Mouse (Mus musculus): ENCODE results near the gene Plekhg5. TPM values are rescaled to one million over a fixed set of nuclear protein-coding genes. Genes with fewer than 3 reads are reported as not detected.

Plekhg5 gene
- polyA plus RNA-seq, 1 experiment from 2014 or later = 5.1 TPM

DNA sequence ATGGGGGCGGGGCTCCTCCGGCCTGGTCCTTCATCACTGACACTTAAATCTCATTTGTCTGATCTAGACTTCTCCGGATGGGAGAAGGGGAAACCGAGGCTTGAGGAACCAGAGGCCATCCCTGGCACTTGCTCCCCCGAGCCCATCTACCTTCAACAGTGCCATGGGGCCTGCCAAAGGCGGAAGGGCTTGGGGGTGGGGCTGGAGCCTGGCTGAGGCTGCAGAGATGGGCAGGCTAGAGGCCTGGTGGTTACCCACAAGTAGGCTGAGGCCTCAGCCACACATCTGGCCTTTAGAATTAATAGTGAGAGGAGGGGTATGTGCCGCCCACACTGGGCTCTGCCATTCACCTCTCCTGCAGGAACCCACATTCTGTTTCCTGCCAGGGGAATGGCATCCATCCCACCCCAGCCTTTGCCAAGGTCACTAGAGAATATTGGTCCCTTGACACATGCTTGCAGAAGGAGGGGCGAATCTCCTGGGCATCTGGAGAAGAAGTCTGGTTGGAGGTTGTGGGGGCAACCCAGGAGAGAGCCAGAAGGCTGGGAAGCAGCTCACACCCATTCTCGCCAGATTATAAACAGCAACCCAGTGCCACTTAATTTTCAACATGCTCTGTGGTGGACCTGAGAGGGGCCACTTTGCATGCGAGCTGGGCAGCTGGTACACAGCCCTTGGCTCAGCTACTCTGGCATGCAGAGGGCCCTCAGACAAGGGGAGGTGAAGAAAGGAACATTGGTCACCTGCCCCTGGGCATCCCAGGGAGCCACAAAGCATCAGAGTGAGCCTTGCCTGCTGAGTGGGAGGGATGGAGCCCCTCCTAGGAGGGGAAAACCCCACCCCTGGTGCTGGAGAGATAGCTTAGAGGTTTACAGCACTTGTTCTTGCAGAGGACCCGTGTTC lies 1.6 kb upstream of the Plekhg5 start:
- WGBS (ENCODE audit: insufficient replicate concordance) = 42% methylated on average over 11 of the region's 11 CpGs
- Histone ChIP-seq H3K27ac (replicated peaks) (no peak overlapping the region), H3K36me3 (replicated peaks) (no peaks in the 10 kb centered on the region), H3K4me1 (replicated peaks) (peaks cover 26% of the 10 kb centered on the region; the same call in 1 of the 2 replicates), H3K9ac (no peak overlapping the region), H3K4me3 (replicated peaks) (no peak overlapping the region), H3K27me3 (peaks cover 17% of the 10 kb centered on the region), H3K9me3 (replicated peaks) (no peaks in the 10 kb centered on the region), H3K4me2 (no peak overlapping the region)
- no peak for ATAC-seq (ENCODE audit: insufficient read depth)

DNA sequence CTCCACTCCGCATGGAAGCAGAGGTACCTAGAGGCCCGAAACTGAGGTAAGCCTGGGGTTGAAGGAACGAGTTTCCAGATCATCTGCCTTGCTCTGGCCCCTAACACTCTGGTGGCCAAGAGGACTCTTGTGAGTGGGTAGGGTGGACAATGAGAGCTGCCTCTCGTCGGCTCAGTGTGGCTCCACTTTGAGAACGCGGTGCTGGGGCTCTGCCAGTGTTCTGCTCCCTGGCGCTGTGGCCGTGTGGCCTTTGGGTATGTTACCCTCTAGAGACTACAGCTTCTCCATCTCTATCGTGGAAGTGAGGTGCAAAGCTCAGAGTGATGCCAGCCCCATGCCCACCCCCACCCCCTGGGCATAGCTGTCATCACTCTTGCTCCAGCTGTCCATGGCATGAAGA lies 357 bp downstream of the Plekhg5 start:
- Histone ChIP-seq H3K4me1 (replicated peaks) (peaks cover 26% of the 10 kb centered on the region; the same call in 1 of the 2 replicates), H3K27ac (replicated peaks) (no peak overlapping the region), H3K27me3 (peaks cover 17% of the 10 kb centered on the region), H3K9ac (no peak overlapping the region), H3K9me3 (replicated peaks) (no peaks in the 10 kb centered on the region), H3K36me3 (replicated peaks) (no peaks in the 10 kb centered on the region), H3K4me3 (replicated peaks) (no peak overlapping the region), H3K4me2 (no peak overlapping the region)
- no peak for ATAC-seq (ENCODE audit: insufficient read depth)
- WGBS (ENCODE audit: insufficient replicate concordance) = 49% methylated on average over 10 of the region's 10 CpGs

DNA sequence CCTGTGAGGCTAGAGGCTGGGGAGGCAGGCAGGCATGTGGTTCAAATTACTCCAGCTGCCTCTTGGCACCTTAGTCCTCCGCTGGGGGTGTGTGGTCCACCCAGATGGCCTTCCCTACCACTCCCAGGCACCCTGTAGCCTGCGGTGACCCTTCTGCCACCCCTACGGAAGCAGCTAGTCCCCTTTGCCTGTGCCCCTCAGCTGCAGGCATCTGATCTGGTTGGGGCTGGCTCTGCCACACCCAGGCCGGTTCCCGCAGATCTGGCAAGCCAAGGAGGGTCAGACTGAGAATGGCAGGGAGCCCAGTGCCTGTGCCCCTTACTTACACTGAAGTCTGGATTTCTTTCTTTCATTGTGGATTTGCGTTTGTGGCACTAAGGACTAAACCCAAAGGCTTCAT lies 1.4 kb downstream of the Plekhg5 start:
- no peak overlapping the region for H3K27ac ChIP-seq (replicated peaks)
- 53% methylated on average over 6 of the region's 6 CpGs for WGBS (ENCODE audit: insufficient replicate concordance)
- H3K4me1 ChIP-seq (replicated peaks) = peaks cover 32% of the 10 kb centered on the region; the same call in 1 of the 2 replicates
- peaks cover 17% of the 10 kb centered on the region for H3K27me3 ChIP-seq
- no peak for ATAC-seq (ENCODE audit: insufficient read depth)
- H3K9ac ChIP-seq = no peak overlapping the region
- no peak overlapping the region for H3K4me3 ChIP-seq (replicated peaks)
- no peaks in the 10 kb centered on the region for H3K36me3 ChIP-seq (replicated peaks)
- no peak overlapping the region for H3K4me2 ChIP-seq
- no peaks in the 10 kb centered on the region for H3K9me3 ChIP-seq (replicated peaks)

DNA sequence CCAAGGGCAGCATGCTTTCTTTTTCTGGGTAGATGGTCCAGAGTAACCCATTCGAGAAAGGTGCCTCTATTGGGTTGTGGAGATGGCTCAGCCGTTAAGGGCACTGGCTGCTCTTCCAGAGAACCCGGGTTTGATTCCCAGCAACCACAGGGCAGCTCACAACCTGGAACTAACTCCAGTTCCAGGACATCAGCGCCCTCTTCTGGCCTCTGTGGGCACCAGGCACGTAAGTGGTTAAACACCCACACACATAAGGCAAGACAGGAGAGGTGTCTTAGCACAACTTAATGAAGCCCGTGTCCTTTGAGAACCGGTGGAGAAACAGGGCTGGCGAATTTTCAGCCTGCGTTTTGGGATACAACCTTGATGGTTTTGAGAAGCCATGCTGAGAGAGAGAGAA lies 2.2 kb downstream of the Plekhg5 start:
- Histone ChIP-seq H3K27me3 (peaks cover 17% of the 10 kb centered on the region), H3K27ac (replicated peaks) (no peak overlapping the region), H3K4me1 (replicated peaks) (peaks cover 32% of the 10 kb centered on the region; the same call in 1 of the 2 replicates), H3K36me3 (replicated peaks) (no peaks in the 10 kb centered on the region), H3K4me2 (no peak overlapping the region), H3K9ac (no peak overlapping the region), H3K4me3 (replicated peaks) (no peak overlapping the region), H3K9me3 (replicated peaks) (no peaks in the 10 kb centered on the region)
- ATAC-seq (ENCODE audit: insufficient read depth) = no peak
- WGBS (ENCODE audit: insufficient replicate concordance) = 77% methylated on average over 9 of the region's 9 CpGs

DNA sequence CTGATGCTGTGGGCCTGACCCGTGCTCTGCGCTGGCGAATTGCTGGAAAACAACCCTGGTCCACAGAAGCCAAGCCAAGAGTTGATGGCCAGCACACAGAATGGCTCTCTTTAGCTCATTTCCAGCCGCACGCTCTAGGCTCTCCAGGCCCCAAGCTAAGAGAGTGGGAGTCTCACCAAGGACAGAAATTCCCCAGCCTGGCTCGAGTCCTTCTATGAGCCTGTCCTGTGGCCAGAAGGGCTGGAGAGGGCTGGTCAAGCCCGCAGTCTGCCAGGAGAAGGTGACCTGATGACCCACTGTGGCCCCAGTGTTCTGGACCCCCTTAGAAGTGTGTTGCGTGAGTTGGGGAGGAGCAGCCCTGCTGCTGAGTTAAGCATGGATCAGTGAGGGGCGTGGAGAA lies 4.9 kb downstream of the Plekhg5 start:
- 79% methylated on average over 9 of the region's 9 CpGs for WGBS (ENCODE audit: insufficient replicate concordance)
- H3K9me3 ChIP-seq (replicated peaks) = no peaks in the 10 kb centered on the region
- H3K4me3 ChIP-seq (replicated peaks) = no peak overlapping the region
- no peak overlapping the region for H3K27ac ChIP-seq (replicated peaks)
- ATAC-seq (ENCODE audit: insufficient read depth) = no peak
- H3K4me2 ChIP-seq = no peak overlapping the region
- peaks cover 24% of the 10 kb centered on the region; the same call in 1 of the 2 replicates for H3K4me1 ChIP-seq (replicated peaks)
- H3K9ac ChIP-seq = no peak overlapping the region
- peaks cover 7% of the 10 kb centered on the region for H3K27me3 ChIP-seq
- no peaks in the 10 kb centered on the region for H3K36me3 ChIP-seq (replicated peaks)

DNA sequence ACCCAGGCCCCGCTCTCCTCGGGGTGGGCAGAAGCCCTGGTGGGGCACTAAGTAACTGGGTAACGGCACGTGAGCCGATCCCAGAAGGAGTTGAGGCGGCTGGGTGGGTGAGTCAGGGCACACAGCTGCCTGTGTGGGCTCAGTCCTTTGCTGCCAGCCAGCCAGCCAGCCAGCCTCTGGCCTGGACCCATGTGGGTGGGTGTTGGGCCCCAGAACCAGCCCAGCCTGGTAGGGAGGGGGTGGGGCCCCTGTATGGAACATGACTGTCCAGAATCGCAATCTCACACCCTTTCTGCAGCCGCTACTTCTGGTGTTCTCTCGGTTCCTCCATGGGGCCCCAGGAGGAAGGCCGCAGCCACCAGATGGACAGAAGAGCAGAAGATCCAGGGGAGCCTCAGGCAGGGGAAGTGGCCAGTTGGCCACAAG lies 5.8 kb downstream of the Plekhg5 start:
- Histone ChIP-seq H3K9me3 (replicated peaks) (no peaks in the 10 kb centered on the region), H3K27me3 (no peaks in the 10 kb centered on the region; the same call in 1 of the 2 replicates), H3K4me2 (no peak overlapping the region), H3K9ac (no peak overlapping the region), H3K36me3 (replicated peaks) (no peaks in the 10 kb centered on the region), H3K4me1 (replicated peaks) (peaks cover 17% of the 10 kb centered on the region; the same call in 1 of the 2 replicates), H3K4me3 (replicated peaks) (no peak overlapping the region), H3K27ac (replicated peaks) (no peak overlapping the region)
- no peak for ATAC-seq (ENCODE audit: insufficient read depth)
- WGBS (ENCODE audit: insufficient replicate concordance) = 50% methylated on average over 10 of the region's 10 CpGs

DNA sequence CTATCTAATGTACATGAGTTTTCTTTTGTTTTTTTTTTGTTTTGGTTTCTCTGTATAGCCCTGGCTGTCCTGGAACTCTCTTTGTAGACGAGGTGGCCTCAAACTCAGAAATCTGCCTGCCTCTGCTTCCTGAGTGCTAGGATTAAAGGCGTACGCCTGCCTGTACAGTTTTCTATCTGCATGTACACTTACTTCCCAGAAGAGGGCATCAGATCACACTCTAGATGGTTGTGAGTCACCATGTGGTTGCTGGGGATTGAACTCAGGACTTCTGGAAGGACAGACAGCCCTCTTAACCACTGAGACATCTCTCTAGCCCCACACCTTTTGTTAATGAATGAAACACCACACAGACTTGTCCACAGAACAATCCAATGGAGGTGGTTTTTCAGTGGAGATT lies 7.0 kb downstream of the Plekhg5 start:
- no peak overlapping the region for H3K4me3 ChIP-seq (replicated peaks)
- H3K27me3 ChIP-seq = peaks cover 11% of the 10 kb centered on the region; the same call in 1 of the 2 replicates
- H3K4me2 ChIP-seq = no peak overlapping the region
- H3K27ac ChIP-seq (replicated peaks) = no peak overlapping the region
- H3K9ac ChIP-seq = no peak overlapping the region
- no peaks in the 10 kb centered on the region for H3K9me3 ChIP-seq (replicated peaks)
- ATAC-seq (ENCODE audit: insufficient read depth) = no peak
- no peaks in the 10 kb centered on the region for H3K36me3 ChIP-seq (replicated peaks)
- H3K4me1 ChIP-seq (replicated peaks) = peaks cover 10% of the 10 kb centered on the region; the same call in 1 of the 2 replicates
- 80% methylated on average over 3 of the region's 3 CpGs for WGBS (ENCODE audit: insufficient replicate concordance)

DNA sequence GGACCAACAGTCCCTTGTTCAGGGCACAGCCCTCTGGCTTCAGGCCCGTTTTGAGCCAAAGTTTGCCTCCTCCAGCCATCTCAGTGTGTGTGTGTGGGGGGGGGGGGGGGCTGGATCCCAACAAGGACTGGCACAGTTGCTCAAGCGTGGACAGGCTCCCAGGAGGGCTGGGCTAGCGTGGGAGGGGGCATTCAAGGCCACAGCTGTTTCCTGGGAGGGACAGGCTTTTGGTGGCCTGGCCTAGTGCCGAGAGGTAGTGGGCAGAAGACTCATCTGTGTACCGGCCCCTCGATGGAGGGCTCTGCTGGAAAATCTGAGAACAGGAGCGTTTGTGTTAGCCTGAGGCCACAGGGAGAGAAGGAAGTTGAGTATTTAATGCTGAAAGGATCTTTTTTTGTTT lies 7.6 kb downstream of the Plekhg5 start:
- peaks cover 17% of the 10 kb centered on the region; the same call in 1 of the 2 replicates for H3K27me3 ChIP-seq
- H3K27ac ChIP-seq (replicated peaks) = no peak overlapping the region
- H3K4me1 ChIP-seq (replicated peaks) = peaks cover 10% of the 10 kb centered on the region; the same call in 1 of the 2 replicates
- 58% methylated on average over 7 of the region's 7 CpGs for WGBS (ENCODE audit: insufficient replicate concordance)
- H3K4me3 ChIP-seq (replicated peaks) = no peak overlapping the region
- ATAC-seq (ENCODE audit: insufficient read depth) = no peak
- no peak overlapping the region for H3K4me2 ChIP-seq
- no peaks in the 10 kb centered on the region for H3K9me3 ChIP-seq (replicated peaks)
- no peak overlapping the region for H3K9ac ChIP-seq
- H3K36me3 ChIP-seq (replicated peaks) = no peaks in the 10 kb centered on the region

DNA sequence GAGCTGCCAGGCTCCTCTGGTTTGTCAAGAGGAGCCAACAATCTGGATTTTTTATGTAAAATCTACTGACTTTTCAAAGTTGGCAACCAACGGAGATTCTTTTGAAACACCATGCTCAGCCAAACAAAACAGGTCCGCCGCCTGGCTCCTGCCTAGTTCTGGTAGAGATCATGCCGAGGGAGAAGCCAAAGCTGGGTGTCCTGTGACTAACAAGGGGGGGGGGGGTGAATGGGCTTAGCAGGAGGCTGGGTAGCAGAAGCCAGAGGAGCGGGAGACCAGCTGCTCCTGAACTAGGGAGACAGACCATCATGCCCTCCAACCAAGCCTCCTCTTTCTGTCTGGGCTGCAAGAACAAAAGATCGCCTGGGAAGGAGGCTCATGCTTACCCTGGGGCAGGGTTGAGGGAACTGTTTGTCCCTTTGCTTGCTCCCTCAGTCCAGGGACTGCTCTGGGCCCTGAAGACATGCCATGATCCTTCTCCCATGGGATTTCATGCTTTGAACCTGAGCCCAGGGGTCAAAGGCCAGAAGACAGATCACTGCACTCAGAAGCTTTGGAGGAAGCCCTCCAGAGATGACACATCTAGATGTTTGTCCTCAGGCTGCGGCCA lies 11.4 kb downstream of the Plekhg5 start:
- whole genome bisulfite sequencing (ENCODE audit: insufficient replicate concordance) = 69% methylated on average over 7 of the region's 7 CpGs
- Histone ChIP-seq H3K4me3 (replicated peaks) (no peak overlapping the region), H3K27ac (replicated peaks) (no peak overlapping the region), H3K4me1 (replicated peaks) (peaks cover 30% of the 10 kb centered on the region), H3K27me3 (peaks cover 32% of the 10 kb centered on the region), H3K9ac (no peak overlapping the region), H3K36me3 (replicated peaks) (no peaks in the 10 kb centered on the region), H3K9me3 (replicated peaks) (no peaks in the 10 kb centered on the region), H3K4me2 (no peak overlapping the region)
- ATAC-seq (ENCODE audit: insufficient read depth) = no peak

DNA sequence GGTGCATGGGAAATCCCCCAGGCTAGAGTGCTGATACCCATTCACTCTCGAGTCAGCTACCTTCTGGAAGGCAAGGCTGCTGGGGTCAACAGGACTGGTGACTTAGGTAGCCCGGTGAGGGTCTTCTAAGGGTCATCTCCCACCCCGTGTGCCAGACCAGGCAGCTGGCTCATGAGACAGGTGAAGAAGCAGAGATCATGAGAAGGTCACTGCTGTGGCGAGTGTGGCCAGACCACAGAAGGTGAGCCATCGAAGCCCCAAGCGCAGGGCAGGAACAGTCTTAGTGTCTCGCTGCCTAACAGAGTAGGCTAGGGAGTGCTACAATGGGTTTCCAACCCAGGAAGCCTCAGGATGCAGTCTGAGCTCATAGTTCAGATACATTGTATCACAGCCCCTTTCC lies 12.3 kb downstream of the Plekhg5 start:
- no peak for ATAC-seq (ENCODE audit: insufficient read depth)
- Histone ChIP-seq H3K9ac (no peak overlapping the region), H3K4me1 (replicated peaks) (peaks cover 39% of the 10 kb centered on the region), H3K4me2 (no peak overlapping the region), H3K4me3 (replicated peaks) (no peak overlapping the region), H3K9me3 (replicated peaks) (no peaks in the 10 kb centered on the region), H3K27me3 (peaks cover 32% of the 10 kb centered on the region), H3K36me3 (replicated peaks) (no peaks in the 10 kb centered on the region), H3K27ac (replicated peaks) (no peak overlapping the region)
- WGBS (ENCODE audit: insufficient replicate concordance) = 75% methylated on average over 7 of the region's 7 CpGs

DNA sequence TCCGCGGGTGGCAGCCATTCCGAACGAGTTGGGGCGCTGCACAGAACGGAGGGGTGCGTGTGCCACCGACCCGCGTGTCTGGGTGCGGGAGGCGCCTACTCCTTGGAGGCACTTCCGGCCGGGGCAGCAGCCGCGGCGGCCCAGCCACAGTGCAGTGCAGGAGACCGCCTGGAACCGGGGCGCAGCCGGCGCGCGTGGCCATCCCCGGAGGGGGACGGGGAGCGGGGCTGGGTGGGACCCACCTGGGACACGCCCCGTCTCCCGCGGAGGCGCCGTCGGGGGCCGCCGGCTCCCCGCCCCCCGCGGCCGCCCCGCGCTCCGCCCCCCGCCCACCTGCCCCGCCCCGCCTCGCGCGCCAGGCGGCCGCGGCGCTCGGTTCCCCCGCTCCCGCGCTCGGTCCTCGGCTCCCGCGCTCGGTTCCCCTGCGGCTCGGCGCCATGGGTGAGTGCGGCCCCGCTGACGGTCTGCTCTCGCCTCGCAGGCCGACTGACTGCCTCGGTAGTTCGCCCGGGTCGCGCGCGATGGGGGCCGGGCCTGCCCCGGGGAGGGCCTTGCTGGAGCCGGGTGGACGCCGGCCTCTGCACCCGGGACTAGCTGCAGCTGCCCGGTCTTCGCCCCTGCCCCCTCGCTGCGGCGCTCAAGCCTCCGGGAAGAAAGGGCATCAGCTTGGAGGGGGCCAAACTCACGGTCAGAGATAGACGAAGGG lies 14.4 kb downstream of the Plekhg5 start:
- peaks cover 55% of the 10 kb centered on the region for H3K4me1 ChIP-seq (replicated peaks)
- peak overlapping the region; percentile 85 for H3K4me3 ChIP-seq (replicated peaks)
- peak; percentile 83 for ATAC-seq (ENCODE audit: insufficient read depth)
- H3K4me2 ChIP-seq = peak overlapping the region; percentile 98
- H3K9me3 ChIP-seq (replicated peaks) = no peaks in the 10 kb centered on the region
- no peaks in the 10 kb centered on the region for H3K36me3 ChIP-seq (replicated peaks)
- peak overlapping the region; percentile 76 for H3K27ac ChIP-seq (replicated peaks)
- WGBS (ENCODE audit: insufficient replicate concordance) = under 1% methylated on average over 86 of the region's 92 CpGs
- peak overlapping the region; percentile 90 for H3K9ac ChIP-seq
- peaks cover 32% of the 10 kb centered on the region for H3K27me3 ChIP-seq
